Mouse (Mus musculus): ENCODE measurements around the gene Prrg2. TPM values are rescaled to one million over a fixed set of nuclear protein-coding genes. Genes with fewer than 3 reads are reported as not detected.
A peak's percentile ranks its signal among the peaks of the same experiment; 100 is the strongest.

The Prrg2 gene
- total RNA-seq, 1 experiment from 2014 or later, result 19.2 TPM

- no peak for DNase-seq
Measured at GRCm38 (mm10) chr7:45090251-45090977, 27.9 kb upstream of the Prrg2 start.

- DNase-seq, result no peak
Measured at GRCm38 (mm10) chr7:45088597-45088996, 26.1 kb upstream of the Prrg2 start.

- DNase-seq, result no peak
Measured at GRCm38 (mm10) chr7:45086084-45086483, 23.6 kb upstream of the Prrg2 start.

DNA sequence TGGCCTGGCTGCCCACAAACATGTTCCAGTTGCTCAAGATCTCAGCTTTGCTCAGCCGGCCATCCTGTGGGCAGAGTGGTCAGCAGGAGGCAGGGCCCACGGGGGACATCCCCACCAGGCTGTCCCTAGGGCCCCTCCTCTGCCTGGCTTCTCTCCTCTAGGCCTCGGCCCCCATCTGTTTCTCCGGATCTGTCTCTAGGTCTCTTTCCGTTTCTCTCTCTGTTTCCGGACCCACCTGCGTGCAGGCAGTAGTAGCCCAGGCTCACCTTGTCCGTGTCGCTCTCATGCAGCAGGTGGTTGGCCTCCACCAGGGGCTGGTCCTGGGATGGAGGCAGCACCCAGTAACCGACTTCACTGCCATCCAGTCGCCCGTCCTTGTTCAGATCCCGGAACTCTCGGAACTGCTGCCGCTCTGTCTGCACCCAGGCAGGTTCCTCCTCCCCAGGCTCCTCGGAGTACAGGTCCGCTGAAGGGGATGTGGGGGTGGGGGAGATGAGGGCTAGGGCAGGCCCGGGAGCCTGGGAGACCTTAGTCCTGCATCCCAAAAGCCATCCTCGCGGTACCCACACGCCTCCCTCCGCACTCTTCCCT is 20.9 kb upstream of the Prrg2 start:
- DNase-seq, result no peak

DNA sequence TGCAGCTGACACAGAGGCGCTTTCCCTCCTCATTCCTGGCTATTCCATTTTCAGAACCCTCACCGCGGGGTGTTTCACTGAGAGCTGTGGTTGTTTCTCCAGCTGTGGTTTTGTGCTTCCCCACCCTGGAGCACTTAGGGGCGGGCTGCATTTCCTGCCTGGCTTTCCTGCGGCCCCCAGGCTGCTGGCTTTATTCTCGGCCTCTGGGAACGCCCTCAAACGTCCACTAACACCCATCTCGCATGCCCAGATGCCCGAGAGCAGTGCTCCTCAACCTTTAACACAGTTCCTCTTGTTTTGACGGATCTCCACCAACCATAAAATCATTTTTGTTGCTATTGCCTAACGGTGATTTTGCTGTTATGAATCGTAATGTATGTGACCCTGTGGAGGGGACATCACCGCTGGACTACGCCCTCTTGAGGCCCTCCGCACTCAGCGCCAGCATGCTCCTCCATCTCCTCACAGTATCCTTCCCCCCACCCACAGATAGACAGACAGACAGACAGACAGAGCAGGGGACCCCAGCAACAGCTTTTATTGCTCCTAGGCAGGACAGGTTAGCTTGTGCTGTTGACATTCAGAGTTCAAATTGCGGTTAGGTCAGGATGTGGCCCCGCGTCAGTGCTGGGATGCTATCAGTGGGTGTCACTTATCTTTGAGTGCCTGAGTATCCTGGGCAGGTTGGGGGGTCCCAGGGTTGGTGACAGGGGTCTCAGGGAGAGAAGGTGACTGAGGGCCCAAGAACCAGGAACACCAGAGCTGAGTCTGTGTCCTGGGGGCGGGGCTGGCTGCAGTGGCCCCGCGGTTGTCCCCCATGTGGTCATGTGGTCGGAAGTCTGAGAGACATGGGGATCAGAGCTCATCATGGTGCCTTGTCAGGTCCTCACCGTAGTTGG is 20.2 kb upstream of the Prrg2 start:
- no peak for DNase-seq

DNA sequence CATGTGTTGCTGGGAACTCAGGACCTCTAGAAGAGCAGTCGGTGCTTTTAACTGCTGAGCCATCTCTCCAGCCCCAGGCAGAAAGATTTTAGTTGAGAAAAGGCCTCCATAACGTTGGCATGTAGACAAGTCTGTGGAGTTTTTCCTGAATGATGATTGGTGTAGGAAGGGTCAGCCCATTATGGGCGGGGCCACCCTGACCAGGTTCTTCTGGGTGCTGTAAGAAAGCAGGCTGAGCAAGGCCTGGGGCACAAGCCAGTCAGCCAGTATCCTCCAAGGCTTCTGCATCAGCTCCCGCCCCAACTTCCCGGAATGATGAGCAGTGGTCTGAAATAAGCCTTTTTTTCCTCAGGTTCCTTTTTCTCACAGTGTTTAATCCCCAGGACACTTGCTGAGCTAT is 18.5 kb upstream of the Prrg2 start:
- no peak for DNase-seq

- DNase-seq, result peak; percentile 90
Measured at GRCm38 (mm10) chr7:45079856-45080255, 17.4 kb upstream of the Prrg2 start.

DNA sequence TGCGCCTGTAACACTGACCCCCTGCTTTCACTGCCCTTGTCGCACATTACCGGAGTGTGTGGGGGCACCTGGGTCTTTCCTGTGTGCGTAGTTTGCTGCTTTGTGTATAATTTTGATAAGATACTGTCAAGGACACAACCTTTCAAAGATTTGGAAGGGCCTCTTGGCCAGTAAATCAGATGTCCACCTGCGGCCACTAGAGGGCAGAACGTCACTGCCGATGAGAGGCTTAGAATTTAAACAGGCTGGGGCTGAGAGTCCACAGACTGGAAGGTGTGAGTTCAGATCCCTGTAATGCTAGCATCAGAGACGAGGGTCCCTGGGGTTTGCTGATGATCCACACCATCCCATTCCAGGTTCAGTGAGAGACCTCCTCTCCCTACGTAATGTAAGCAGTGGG is 16.0 kb upstream of the Prrg2 start:
- DNase-seq, result peak; percentile 83

DNA sequence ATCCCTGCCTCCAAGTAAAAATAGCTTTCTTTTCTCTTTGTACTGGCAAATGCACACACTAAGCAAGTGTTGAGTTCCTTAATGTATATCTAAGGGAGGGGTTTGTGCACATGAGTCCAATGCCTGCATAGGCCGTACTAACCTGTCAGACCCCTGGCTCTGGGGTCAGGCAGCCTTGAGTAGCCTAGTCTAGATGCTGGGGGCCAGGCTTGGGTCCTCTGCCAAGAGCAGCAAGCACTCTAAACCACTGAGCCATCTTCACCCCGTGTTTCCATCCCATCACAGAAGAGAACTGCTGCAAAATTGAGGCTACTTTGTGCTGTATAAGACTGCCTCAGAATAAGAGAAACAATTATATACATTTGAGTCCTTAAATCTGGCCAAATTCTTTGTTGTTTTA is 15.4 kb upstream of the Prrg2 start:
- DNase-seq, result no peak

DNA sequence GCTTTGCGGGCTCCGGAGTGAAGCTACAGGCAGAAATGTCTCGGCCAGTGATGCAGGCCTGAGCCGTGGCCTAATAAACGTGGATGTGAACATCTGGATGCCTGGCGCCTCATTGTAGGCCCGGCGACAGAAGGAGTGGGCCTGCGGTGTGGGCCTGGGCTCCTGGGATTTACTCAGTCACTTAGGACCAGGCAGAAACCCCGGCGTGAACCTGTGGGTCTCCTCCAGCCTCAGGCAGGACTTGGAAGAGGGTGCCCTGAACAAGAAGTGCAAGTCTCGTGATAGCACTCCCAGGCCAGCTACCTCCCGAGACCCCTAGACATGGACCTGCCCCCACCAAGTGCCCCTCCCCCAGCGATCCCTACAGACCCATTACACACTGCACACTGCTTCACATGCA is 14.8 kb upstream of the Prrg2 start:
- no peak for DNase-seq

- DNase-seq, result no peak
Measured at GRCm38 (mm10) chr7:45076501-45076900, 14.0 kb upstream of the Prrg2 start.

GRCm38 (mm10) chr7:45075405-45075804 is 12.9 kb upstream of the Prrg2 start:
- DNase-seq, result peak; percentile 56

DNA sequence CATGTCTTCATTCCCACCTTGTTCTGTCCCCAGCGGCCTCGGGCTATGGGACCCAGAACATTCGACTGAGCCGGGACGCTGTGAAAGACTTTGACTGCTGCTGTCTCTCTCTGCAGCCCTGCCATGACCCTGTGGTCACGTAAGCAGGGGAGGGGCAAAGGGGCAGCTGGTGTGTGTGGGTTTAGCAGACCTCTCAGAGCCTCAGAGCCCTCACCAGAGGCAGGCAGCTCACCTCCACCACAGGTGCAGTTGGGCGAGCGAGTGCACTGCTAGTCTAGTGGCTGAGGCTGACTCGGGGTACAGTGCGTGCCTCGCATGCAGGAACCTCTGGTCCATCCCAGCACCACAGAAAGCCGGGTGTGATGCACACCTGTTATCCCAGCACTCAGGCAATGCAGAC is 11.5 kb upstream of the Prrg2 start:
- DNase-seq, result no peak

- DNase-seq, result no peak
Measured at GRCm38 (mm10) chr7:45073171-45073707, 10.8 kb upstream of the Prrg2 start.

GRCm38 (mm10) chr7:45072230-45072629 is 9.8 kb upstream of the Prrg2 start:
- DNase-seq, result no peak

DNA sequence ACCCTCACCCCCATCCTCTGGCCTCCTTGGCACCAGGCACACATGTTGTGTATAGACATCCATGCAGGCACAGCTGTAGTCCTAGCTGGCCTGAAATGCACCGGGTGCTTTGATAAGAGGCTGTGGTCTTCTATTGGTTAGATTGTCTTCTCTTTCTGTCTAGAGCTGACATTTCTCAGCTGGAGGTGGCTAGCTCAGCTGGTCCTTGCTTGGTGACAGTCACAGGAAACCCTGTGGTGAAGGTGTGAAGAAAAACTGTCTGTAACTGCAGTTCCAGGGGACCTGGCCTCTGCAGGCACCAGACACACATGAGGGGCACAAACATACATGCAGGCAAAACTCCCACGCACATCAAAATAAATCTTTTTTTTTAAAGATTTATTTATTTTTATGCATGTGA is 7.2 kb upstream of the Prrg2 start:
- no peak for DNase-seq

DNA sequence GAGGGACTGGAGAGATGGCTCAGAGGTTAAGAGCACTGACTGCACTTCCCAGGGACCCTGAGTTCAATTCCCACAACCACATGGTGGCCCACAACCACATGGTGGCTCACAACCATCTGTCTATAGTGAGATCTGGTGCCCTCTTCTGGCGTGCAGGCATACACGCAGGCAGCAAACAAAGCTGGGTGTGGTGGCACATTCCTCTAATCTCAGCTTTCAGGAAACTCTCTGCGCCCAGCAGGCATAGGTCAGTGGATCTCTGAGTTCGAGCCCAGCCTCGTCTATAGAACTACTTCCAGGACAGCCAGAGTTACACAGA is 5.5 kb upstream of the Prrg2 start:
- peak; percentile 57 for DNase-seq

DNA sequence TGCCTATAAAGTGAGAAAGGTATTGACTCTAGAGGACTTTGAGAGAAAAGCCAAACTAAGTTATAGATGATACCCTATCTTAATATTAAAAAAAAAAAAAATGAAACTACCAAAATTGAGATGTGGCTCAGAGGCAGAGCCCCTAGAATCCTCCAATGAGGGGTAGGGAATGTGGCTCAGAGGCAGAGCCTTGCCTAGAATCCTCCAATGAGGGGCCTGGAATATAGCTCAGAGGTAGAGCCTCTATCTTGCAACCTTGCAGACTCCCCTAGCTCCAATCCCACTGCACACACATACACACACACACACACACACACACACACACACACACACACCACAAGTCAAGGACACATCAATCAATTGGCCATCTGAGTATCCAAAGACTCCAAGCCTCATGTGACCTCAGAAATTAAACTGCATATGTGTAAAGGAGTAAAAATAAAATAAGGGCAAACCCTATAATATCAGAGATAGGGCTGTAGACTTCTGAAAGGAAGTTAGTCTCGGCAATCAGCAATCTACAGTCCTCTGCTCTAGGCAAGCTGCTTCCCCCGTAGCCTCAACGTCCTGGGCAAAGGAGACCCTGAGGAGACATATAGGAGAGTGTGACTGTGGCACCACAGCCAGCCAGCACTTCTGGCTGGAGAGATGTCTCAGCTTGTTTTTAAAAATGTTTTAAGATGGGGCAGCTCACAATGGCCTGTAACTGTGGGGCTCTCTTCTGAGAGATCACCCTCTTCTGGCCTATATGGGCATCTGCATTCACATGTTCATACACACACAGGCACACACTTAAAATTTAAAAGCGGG is 4.9 kb upstream of the Prrg2 start:
- no peak for DNase-seq

DNA sequence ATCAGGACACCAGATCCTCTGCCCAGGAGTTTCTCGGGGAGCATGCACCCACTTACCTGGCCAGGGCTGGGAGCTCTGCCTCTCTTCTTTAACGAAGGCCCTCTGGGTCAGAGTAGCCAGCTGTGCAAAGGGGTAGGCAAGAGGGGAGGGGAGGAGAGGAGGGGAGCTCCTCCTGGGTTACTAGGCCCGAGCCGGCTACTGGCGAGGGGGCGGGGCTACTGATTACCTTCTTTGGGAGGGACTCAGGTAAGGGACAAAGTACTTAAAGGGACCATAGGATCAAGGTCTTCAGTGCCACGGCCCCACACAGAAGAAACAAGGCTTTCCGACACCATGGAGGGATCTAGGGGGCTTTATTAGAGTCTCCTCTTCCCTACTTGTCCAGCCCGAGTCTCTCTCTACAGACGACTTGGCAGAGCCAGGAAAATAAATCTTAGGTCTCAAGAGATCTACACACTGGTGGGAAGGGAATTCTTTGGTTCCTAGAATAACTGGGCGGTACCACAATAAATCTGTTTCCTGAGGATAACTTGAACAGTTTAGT is 873 bp downstream of the Prrg2 start:
- DNase-seq, result peak; percentile 21

DNA sequence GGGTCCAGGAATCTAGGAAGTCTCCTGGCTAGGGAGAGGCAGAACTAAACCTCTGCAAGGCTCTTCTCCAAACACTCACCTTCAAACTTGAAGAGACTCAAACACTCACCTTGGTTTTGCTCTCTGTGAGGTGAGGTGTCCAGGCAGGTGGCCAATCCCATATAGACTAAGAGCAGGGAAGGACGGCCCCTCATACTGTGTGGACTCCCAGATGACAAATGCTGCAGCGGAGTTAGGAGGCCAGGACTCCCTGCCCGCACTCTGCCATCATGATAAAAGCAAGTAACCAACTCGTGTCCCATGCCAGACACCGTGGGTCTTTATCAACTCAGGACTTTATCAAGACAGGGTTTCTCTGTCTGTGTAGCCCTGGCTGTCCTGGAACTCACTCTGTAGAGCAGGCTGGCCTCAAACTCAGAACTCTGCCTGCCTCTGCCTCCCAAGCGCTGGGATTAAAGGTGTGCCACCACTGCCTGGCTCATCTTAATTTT is 1.8 kb downstream of the Prrg2 start:
- no peak for DNase-seq
